Mouse (Mus musculus) G1E (cell line): Measurements from ENCODE around the gene Arfrp1. TPM values are rescaled to one million over a fixed set of nuclear protein-coding genes. Genes with fewer than 3 reads are reported as not detected.

ENCODE experiments used
- ATAC-seq: 2 replicates; pipeline ENCODE4 v1.8.0; 2016; ENCODE audit warnings: mild to moderate bottlenecking; ENCODE audit not compliant: insufficient number of reproducible peaks, poor library complexity, low FRiP score, severe bottlenecking; ENCODE audit errors: extremely low read depth
- DNase-seq: peaks from one replicate; pipeline ENCODE4 v3.0.0; 2012; ENCODE audit warnings: low spot score
- H3K27me3 ChIP-seq: 2 replicates; pipeline ENCODE4 v1.6.1; 2012; ENCODE audit warnings: mild to moderate bottlenecking, low read length, inconsistent platforms; ENCODE audit not compliant: insufficient read depth
- H3K36me3 ChIP-seq: replicated peaks from 2 replicates; pipeline ENCODE3; 2012; ENCODE audit warnings: mild to moderate bottlenecking, inconsistent platforms
- H3K4me1 ChIP-seq: 2 replicates; pipeline ENCODE4 v1.6.1; 2012; ENCODE audit warnings: low read depth, low read length, inconsistent platforms, mixed read lengths; ENCODE audit not compliant: insufficient read depth
- H3K4me3 ChIP-seq: 2 replicates; pipeline ENCODE4 v1.5.1; 2012; ENCODE audit warnings: low read depth, mild to moderate bottlenecking, inconsistent platforms, low read length, moderate library complexity, mixed read lengths
- H3K9me3 ChIP-seq: replicated peaks from 2 replicates; pipeline ENCODE4 v1.6.1; 2012; ENCODE audit warnings: inconsistent platforms
- CTCF ChIP-seq: IDR thresholded peaks from 2 replicates; pipeline ENCODE4 v1.5.1; 2012; ENCODE audit warnings: low read depth, low read length, inconsistent platforms, mixed read lengths
- GATA1 ChIP-seq: IDR thresholded peaks from 2 replicates; pipeline ENCODE4 v1.6.1; 2012; ENCODE audit warnings: borderline replicate concordance, low read length, inconsistent platforms, mixed read lengths
- GATA2 ChIP-seq: IDR thresholded peaks from 2 replicates; pipeline ENCODE4 v1.6.1; 2012; ENCODE audit warnings: low read depth, low read length, inconsistent platforms, borderline replicate concordance
- POLR2AphosphoS5 ChIP-seq: IDR thresholded peaks from 2 replicates; pipeline ENCODE4 v1.6.1; 2012; ENCODE audit warnings: low read depth, low read length, inconsistent platforms; ENCODE audit not compliant: insufficient replicate concordance
- TAL1 ChIP-seq: conservative IDR thresholded peaks from 2 replicates; pipeline ENCODE4 v1.6.1; 2012; ENCODE audit warnings: low read depth, low read length, inconsistent platforms, mixed read lengths
- polyA plus RNA-seq: library from polyadenylated mRNA; stranded (reverse); fragments of >175 nt; gene quantifications from 2 replicates; pipeline ENCODE4 v1.2.3, GENCODE M21; 2012
- total RNA-seq, 2 experiments: library from RNA; stranded (forward) in 1 of 2; stranded (reverse) in 1 of 2; fragments of 200-1000 nt in 1 of 2; fragments of >200 nt in 1 of 2; fragmentation: Nextera tagmentation in 1 of 2; gene quantifications; 2 replicates each; pipeline ENCODE4 v1.2.3; 2014 to 2017

Gene Arfrp1
- total and polyA plus RNA-seq, 3 experiments: 25.0 to 32.8 (median 32.1) TPM

GRCm38 (mm10) chr2:181386663-181387210, 21.5 kb upstream of the Arfrp1 start:
- peaks cover 3% of the 10 kb centered on the region; the same call in 1 of the 2 replicates for H3K27me3 ChIP-seq
- ATAC-seq (no peak), DNase-seq (no peak)
- no peaks in the 10 kb centered on the region for H3K9me3 ChIP-seq
- peaks cover 68% of the 10 kb centered on the region for H3K36me3 ChIP-seq
- TF ChIP-seq GATA2 (no peak), CTCF (no peak), TAL1 (no peak), POLR2AphosphoS5 (no peak), GATA1 (no peak)
- no peak overlapping the region for H3K4me3 ChIP-seq
- H3K4me1 ChIP-seq: no peaks in the 10 kb centered on the region

- Histone ChIP-seq H3K4me3 (no peak overlapping the region), H3K27me3 (no peaks in the 10 kb centered on the region), H3K4me1 (no peaks in the 10 kb centered on the region), H3K36me3 (peaks cover 72% of the 10 kb centered on the region), H3K9me3 (no peaks in the 10 kb centered on the region)
- ATAC-seq (no peak), DNase-seq (no peak)
- no peak for TF ChIP-seq POLR2AphosphoS5
- no peak for TF ChIP-seq CTCF
- TF ChIP-seq GATA1: no peak
- TF ChIP-seq GATA2: no peak
- no peak for TF ChIP-seq TAL1
Measured at GRCm38 (mm10) chr2:181385885-181386284, 20.7 kb upstream of the Arfrp1 start.

GRCm38 (mm10) chr2:181384919-181385391, 19.8 kb upstream of the Arfrp1 start:
- Histone ChIP-seq H3K36me3 (peaks cover 79% of the 10 kb centered on the region), H3K9me3 (no peaks in the 10 kb centered on the region)
- ATAC-seq: no peak

GRCm38 (mm10) chr2:181384463-181384862, 19.3 kb upstream of the Arfrp1 start:
- no peak for TF ChIP-seq POLR2AphosphoS5
- ATAC-seq (no peak), DNase-seq (no peak)
- no peaks in the 10 kb centered on the region for H3K9me3 ChIP-seq
- no peaks in the 10 kb centered on the region for H3K4me1 ChIP-seq
- peaks cover 84% of the 10 kb centered on the region for H3K36me3 ChIP-seq
- H3K27me3 ChIP-seq: no peaks in the 10 kb centered on the region
- H3K4me3 ChIP-seq: no peak overlapping the region

More at GRCm38 (mm10) chr2:181384919-181385391, 19.8 kb upstream of the Arfrp1 start:
- Histone ChIP-seq H3K4me3 (no peak overlapping the region), H3K4me1 (no peaks in the 10 kb centered on the region), H3K27me3 (no peaks in the 10 kb centered on the region)
- no peak for DNase-seq
- TF ChIP-seq CTCF (no peak), GATA1 (no peak), POLR2AphosphoS5 (no peak), GATA2 (no peak)

- ATAC-seq (no peak), DNase-seq (no peak)
- Histone ChIP-seq H3K4me3 (no peak overlapping the region), H3K9me3 (no peaks in the 10 kb centered on the region), H3K27me3 (no peaks in the 10 kb centered on the region), H3K36me3 (peaks cover 100% of the 10 kb centered on the region), H3K4me1 (no peaks in the 10 kb centered on the region)
- TF ChIP-seq GATA2: no peak
- no peak for TF ChIP-seq POLR2AphosphoS5
- TF ChIP-seq CTCF: no peak
- no peak for TF ChIP-seq TAL1
- no peak for TF ChIP-seq GATA1
Measured at GRCm38 (mm10) chr2:181381631-181382306, 16.6 kb upstream of the Arfrp1 start.

- DNase-seq (no peak), ATAC-seq (no peak)
- no peaks in the 10 kb centered on the region for H3K27me3 ChIP-seq
- no peaks in the 10 kb centered on the region for H3K4me1 ChIP-seq
- no peak overlapping the region for H3K4me3 ChIP-seq
- H3K36me3 ChIP-seq: peaks cover 100% of the 10 kb centered on the region
- TF ChIP-seq POLR2AphosphoS5 (no peak), GATA2 (no peak)
- no peaks in the 10 kb centered on the region for H3K9me3 ChIP-seq
Measured at GRCm38 (mm10) chr2:181381107-181381506, 15.9 kb upstream of the Arfrp1 start.
